Mouse (Mus musculus): ENCODE results near the gene Map4k2.

- no peak for TF ChIP-seq POLR2A (IDR thresholded peaks at IDR 0.05; ENCODE audit: borderline replicate concordance, extremely low read depth, insufficient read depth, insufficient read length, poor library complexity, severe bottlenecking)
- TF ChIP-seq CTCF (IDR thresholded peaks at IDR 0.05; ENCODE audit: borderline replicate concordance, extremely low read depth, insufficient read depth, insufficient read length), result no peak
These were observed 49.3 kb downstream of the Map4k2 start for GRCm38 (mm10) chr19:6390251-6390650.
